Mouse (Mus musculus): ENCODE data around the gene A730061H03Rik. TPM values are rescaled to one million over a fixed set of nuclear protein-coding genes. Genes with fewer than 3 reads are reported as not detected.
A peak's percentile ranks its signal among the peaks of the same experiment; 100 is the strongest.

The A730061H03Rik gene
- total RNA-seq, 2 experiments from 2014 or later = 4.6 to 8.2 TPM

- ATAC-seq (replicated peaks; ENCODE audit: poor library complexity) = no peak
These were observed 21.9 kb upstream of the A730061H03Rik start for GRCm38 (mm10) chr14:55581981-55582681.

GRCm38 (mm10) chr14:55580731-55581130 is 20.5 kb upstream of the A730061H03Rik start:
- ATAC-seq (replicated peaks; ENCODE audit: poor library complexity) = no peak

GRCm38 (mm10) chr14:55579511-55580496 is 19.6 kb upstream of the A730061H03Rik start:
- ATAC-seq (replicated peaks; ENCODE audit: poor library complexity) = no peak

- ATAC-seq (replicated peaks; ENCODE audit: poor library complexity) = peak; percentile 54
These were observed 18.6 kb upstream of the A730061H03Rik start for GRCm38 (mm10) chr14:55578668-55579269.

GRCm38 (mm10) chr14:55577871-55578667 is 17.9 kb upstream of the A730061H03Rik start, which contains the start of gene Psme1:
TSS of gene Psme1 (plus strand) at chr14:55578123.
- peak; percentile 87 for ATAC-seq (replicated peaks; ENCODE audit: poor library complexity)

- ATAC-seq (replicated peaks; ENCODE audit: poor library complexity) = peak; percentile 13; the same call in 1 of the 2 replicates
These were observed 16.2 kb upstream of the A730061H03Rik start for GRCm38 (mm10) chr14:55576376-55576775.

GRCm38 (mm10) chr14:55575711-55576110 is 15.5 kb upstream of the A730061H03Rik start:
- no peak for ATAC-seq (replicated peaks; ENCODE audit: poor library complexity)

- ATAC-seq (replicated peaks; ENCODE audit: poor library complexity) = no peak
These were observed 15.1 kb upstream of the A730061H03Rik start, which contains the start of gene Fitm1 for GRCm38 (mm10) chr14:55575302-55575701. TSS of gene Fitm1 (plus strand) at chr14:55575617.

- no peak for ATAC-seq (replicated peaks; ENCODE audit: poor library complexity)
These were observed 11.6 kb upstream of the A730061H03Rik start for GRCm38 (mm10) chr14:55571760-55572159.

- ATAC-seq (replicated peaks; ENCODE audit: poor library complexity) = peak; percentile 50; the same call in 1 of the 2 replicates
These were observed 10.4 kb upstream of the A730061H03Rik start for GRCm38 (mm10) chr14:55570588-55570987.

GRCm38 (mm10) chr14:55567496-55567895 is 7.3 kb upstream of the A730061H03Rik start:
- ATAC-seq (replicated peaks; ENCODE audit: poor library complexity) = no peak

- no peak for ATAC-seq (replicated peaks; ENCODE audit: poor library complexity)
These were observed 5.5 kb upstream of the A730061H03Rik start for GRCm38 (mm10) chr14:55565748-55566147.

GRCm38 (mm10) chr14:55563249-55563648 is 3.0 kb upstream of the A730061H03Rik start:
- ATAC-seq (replicated peaks; ENCODE audit: poor library complexity) = no peak

GRCm38 (mm10) chr14:55561860-55562259 is 1.7 kb upstream of the A730061H03Rik start:
- ATAC-seq (replicated peaks; ENCODE audit: poor library complexity) = no peak

GRCm38 (mm10) chr14:55559799-55560201 is 406 bp downstream of the A730061H03Rik start, which contains the start of gene Dcaf11:
TSS of gene Dcaf11 (plus strand) at chr14:55560006.
- ATAC-seq (replicated peaks; ENCODE audit: poor library complexity) = peak; percentile 46

GRCm38 (mm10) chr14:55558740-55559448 is 1.3 kb downstream of the A730061H03Rik start:
- ATAC-seq (replicated peaks; ENCODE audit: poor library complexity) = no peak

GRCm38 (mm10) chr14:55557587-55557986 is 2.6 kb downstream of the A730061H03Rik start:
- ATAC-seq (replicated peaks; ENCODE audit: poor library complexity) = no peak

- ATAC-seq (replicated peaks; ENCODE audit: poor library complexity) = peak; percentile 39
These were observed 3.2 kb downstream of the A730061H03Rik start for GRCm38 (mm10) chr14:55557003-55557402.

GRCm38 (mm10) chr14:55555788-55556187 is 4.4 kb downstream of the A730061H03Rik start:
- no peak for ATAC-seq (replicated peaks; ENCODE audit: poor library complexity)
